Mouse (Mus musculus) erythroblast, adult 5-6 weeks (primary cell): Measurements from ENCODE around the gene Hist1h2bf. TPM values are rescaled to one million over a fixed set of nuclear protein-coding genes. Genes with fewer than 3 reads are reported as not detected.
A peak's percentile ranks its signal among the peaks of the same experiment; 100 is the strongest.
"Not testable (repeated sequence)": the region's sequence is repeated elsewhere in the genome, so short reads cannot be mapped to it uniquely, and the experiment has no call there.

ENCODE experiments used
- ATAC-seq: replicated peaks from 2 replicates; pipeline ENCODE4 v1.8.0; 2016; ENCODE audit warnings: moderate number of reproducible peaks, mild to moderate bottlenecking, moderate TSS enrichment, inconsistent platforms; ENCODE audit not compliant: poor library complexity, low FRiP score, severe bottlenecking
- total RNA-seq, 2 experiments: library from RNA; stranded (forward) in 1 of 2; stranded (reverse) in 1 of 2; fragments of 150-400 nt in 1 of 2; fragments of 200-764, 138-1000 nt in 1 of 2; gene quantifications; 2 replicates each; pipeline versions ENCODE4 v1.2.3 to v1.2.4; 2015 to 2017; ENCODE audit warnings: low replicate concordance in 2 of 2

The Hist1h2bf gene
- total RNA-seq, 2 experiments from 2014 or later = 222 to 407 TPM

DNA sequence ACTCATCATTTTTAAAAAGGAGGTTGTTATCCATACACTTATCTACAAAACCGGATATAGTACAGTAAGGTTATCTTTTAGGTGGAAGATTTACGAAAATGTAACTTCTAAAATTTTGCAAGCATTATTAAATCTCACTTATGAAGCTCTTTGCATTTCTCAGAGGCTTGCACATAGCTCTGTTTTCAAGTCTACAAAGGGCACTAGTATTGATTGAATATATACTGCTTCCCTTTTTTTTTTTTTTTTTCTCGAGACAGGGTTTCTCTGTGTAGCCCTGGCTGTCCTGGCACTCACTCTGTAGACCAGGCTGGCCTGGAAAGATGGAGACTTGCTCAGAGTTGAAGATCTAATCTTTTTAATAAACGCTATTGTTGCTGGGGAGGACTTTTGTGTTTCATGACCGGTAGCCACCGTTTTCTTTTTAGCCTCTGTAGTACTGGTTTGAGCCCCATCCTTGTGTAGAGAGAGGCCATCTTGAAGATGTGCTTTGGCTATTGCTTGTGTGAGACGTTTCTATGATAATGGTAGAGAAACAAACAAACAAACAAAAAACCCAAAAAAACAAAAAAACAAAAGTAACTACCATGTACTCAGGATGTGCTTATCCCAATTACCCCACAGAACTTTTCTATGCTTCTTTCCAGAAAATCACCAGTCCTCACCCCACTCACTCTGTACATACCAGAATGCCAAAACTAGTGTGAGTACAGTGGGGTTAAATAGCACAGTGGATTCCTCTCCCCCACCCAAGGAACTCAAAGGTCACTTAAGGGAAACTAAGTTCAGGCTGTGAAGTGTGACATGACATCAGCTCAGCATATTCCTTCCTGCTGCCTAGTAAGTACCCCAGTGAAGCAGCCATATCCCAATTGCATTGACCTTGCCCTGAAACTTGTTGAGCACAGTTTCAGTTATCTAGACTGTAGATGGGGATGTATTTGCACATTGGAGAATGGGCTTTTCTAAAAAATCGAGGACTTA lies 21.8 kb downstream of the Hist1h2bf start:
- no peak for ATAC-seq

DNA sequence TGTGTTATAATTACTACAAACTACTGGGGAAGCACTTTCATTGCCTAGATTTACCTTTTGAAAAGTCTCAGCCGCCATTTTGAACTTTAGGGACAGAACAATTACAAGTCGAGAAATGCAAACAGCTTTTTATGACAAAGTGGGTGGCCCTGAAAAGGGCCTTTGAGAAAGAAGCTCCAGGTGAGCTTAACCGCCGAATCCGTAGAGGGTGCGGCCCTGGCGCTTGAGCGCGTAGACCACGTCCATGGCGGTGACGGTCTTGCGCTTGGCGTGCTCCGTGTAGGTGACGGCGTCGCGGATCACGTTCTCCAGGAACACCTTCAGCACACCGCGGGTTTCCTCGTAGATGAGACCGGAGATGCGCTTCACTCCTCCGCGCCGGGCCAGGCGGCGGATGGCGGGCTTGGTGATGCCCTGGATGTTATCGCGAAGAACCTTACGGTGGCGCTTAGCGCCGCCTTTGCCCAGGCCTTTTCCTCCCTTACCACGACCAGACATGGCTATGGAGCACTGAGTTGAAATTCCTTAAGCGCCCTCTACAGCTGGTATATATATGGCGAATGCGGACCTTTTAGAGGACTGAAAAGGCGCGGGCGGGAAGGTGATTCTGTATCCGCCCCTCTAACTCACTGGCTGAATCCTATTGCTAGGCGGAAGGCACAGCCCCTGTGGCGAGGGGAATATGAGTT lies 22.7 kb downstream of the Hist1h2bf start, which contains the start of gene Hist1h4f:
TSS of gene Hist1h4f (minus strand) at position 503 of the 689 bp plus-strand sequence.
- ATAC-seq = peak; percentile 51

DNA sequence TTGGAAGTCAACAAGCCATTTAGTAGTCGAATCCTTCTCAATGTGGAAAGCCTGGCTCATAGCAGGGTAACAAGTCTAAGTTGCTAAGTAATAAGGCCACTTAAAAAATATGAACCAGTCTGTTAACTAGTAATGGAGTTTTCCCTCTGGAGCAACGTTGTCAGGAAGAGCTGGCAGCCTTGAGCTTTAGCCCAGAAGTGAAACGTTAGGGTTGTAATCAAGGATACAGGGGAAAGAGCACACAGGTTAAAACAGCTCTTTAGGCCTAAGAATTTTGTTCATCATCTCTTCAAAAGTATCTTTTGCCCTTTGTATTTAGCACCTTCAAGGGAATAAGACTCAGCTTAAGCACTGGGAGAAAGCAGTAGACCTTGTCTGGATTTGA lies 23.2 kb downstream of the Hist1h2bf start:
- ATAC-seq = peak; percentile 4; the same call in 1 of the 2 replicates

DNA sequence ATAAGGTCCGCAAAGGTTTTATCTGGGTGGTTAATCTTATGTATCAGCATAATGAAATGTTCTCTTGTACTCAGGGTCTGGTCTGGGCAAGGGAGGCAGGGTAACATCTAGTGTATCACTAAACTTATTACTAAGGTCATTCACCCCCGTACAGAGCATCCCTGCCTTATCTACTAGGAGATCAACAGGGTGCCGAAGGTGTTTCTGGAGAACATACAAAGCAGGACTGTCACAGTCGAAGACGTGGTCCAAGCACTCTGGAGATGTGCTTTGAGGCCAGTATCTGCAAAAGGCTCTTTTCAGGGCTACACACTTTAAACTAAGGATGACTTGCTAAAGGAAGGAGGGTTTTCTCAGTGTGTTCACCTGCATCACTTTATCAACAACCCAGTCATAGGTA lies 27.3 kb downstream of the Hist1h2bf start:
- no peak for ATAC-seq

DNA sequence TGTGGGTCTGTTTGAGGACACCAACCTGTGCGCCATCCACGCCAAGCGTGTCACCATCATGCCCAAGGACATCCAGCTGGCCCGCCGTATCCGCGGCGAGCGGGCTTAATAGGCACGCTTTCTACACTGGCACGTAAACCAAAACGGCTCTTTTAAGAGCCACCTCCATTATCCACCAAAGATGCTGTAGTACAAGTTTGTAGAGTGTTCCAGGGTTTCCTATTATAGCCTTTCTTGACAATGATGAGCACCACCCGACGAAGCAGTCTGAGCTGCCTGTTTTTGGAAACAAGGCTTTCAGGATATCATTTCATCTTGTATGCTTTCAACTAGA lies 29.2 kb downstream of the Hist1h2bf start:
- peak; percentile 38 for ATAC-seq

DNA sequence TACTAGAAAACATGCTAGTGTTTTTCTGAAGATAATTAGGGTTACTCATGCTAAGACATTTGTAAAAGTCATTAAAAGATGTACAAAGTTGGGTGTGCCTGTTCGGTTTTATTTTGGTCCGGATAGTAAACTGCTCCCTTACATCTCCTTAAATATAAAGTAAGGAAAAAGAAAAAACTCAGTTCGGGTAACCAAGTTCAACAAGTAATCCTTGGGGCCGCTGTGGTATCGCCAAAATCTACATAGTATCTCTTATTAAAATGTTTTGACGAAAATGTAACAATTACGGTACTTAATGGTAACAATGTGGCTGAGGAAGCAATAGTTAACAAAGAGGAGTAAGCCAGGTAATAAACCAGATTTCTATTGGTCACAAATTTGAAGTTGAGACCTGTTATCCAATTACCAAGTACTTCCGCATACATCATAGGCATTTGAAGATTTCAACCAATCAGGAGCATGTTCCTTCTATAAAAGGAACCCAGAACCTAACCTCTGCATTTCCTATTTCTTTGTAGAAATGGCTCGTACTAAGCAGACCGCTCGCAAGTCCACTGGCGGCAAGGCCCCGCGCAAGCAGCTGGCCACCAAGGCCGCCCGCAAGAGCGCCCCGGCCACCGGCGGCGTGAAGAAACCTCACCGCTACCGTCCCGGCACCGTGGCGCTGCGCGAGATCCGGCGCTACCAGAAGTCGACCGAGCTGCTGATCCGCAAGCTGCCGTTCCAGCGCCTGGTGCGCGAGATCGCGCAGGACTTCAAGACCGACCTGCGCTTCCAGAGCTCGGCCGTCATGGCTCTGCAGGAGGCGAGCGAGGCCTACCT lies 29.8 kb downstream of the Hist1h2bf start, which contains the start of gene Hist1h3f:
TSS of gene Hist1h3f (plus strand) at position 88 of the 822 bp plus-strand sequence.
- peak; percentile 82 for ATAC-seq

DNA sequence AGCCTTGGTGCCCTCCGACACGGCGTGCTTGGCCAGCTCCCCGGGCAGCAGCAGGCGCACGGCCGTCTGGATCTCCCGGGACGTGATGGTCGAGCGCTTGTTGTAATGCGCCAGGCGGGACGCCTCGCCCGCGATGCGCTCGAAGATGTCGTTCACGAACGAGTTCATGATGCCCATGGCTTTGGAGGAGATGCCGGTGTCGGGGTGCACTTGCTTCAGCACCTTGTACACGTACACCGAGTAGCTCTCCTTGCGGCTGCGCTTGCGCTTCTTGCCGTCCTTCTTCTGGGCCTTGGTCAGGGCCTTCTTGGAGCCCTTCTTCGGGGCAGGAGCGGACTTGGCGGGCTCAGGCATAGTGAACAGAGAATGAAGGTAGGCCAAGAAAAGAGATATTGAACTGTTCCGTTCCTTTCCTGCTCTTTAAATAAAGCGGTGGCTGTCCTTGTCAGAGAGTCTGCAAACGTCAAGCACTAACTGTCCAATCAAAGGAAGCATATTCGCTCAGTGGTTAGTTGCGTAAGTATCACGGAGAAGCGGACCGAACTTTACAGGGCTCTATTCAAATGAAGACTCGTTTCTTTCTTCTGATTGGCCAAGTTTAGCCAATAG lies 30.9 kb downstream of the Hist1h2bf start, which contains the start of gene Hist1h2bh:
TSS of gene Hist1h2bh (minus strand) at position 394 of the 609 bp plus-strand sequence.
- ATAC-seq = peak; percentile 90

DNA sequence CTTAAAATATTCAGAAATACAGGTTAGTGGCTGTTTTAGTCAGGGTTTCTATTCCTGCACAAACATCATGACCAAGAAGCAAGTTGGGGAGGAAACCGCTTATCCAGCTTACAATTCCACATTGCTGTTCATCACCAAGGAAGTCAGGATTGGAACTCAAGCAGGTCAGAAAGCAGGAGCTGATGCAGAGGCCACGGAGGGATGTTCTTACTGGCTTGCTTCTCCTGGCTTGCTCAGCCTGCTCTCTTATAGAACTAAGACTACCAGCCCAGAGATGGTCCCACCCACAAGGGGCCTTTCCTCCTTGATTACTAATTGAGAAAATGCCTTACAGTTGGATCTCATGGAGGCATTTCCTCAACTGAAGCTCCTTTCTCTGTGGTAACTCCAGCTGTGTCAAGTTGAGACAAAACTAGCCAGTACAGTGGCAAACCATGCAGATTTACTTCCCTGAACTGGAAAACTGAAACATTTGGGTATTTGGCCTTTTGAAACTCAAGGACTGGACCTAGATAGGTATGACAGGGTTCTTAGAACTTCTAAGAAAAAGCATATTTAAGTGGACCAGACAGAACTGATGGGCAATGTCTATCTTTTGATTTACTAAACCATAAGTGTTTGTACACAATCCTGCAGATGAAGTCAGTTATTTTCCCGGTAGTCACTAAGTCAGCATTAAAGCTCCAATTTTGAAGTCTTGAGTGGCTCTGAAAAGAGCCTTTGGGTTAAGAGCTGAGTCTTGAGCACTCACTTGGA lies 31.6 kb downstream of the Hist1h2bf start:
- ATAC-seq = not testable (repeated sequence)

DNA sequence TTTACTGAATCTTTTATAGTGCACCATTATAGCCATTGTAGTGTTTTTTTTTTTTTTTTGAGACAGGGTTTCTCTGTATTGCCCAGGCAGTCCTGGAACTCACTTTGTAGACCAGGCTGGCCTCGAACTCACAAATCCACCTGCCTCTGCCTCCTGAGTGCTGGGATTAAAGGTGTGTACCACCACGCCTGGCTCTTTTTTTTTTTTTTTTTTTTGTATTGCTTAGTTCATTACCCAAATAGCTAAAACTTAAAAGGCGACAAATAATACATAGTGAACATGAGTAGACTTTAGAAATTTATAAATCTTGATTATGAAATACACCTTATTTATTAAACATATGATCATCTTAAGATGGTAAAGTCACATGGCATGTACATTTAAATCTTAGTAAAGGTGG lies 32.5 kb downstream of the Hist1h2bf start:
- no peak for ATAC-seq

DNA sequence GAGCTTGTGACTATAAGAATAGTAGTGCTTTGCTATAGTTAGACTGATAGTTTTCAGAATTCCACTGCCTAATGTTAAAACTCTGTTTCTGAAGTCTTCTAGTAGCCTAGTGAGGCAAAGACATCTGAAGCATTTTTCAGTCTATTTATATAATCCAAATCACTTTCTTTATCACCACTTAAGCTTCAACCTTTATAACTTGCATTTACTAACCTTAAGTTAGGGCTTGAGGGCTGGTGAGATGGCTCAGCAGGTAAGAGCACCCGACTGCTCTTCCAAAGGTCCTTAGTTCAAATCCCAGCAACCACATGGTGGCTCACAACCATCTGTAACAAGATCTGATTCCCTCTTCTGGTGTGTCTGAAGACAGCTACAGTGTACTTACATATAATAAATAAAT lies 34.2 kb downstream of the Hist1h2bf start:
- ATAC-seq = not testable (repeated sequence)

DNA sequence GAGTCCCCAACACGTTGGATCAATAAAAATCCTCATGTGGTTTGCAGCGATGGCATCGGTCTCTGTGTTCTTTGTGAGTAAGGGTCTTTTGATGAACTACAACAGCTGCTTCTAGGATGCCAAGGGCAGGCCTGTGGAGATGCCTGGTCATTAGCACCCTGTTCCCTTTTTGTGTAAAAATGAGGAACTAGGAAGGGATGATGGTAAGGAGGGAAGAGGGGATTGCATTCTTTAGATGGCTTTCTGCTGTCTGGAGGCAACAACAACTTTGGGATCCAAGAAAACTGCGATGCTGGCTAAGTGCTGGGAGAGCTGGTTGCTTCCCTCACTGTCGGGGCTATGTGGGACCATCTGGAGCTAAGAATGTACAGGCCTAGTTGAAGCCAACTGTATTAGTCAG lies 35.7 kb downstream of the Hist1h2bf start:
- no peak for ATAC-seq

DNA sequence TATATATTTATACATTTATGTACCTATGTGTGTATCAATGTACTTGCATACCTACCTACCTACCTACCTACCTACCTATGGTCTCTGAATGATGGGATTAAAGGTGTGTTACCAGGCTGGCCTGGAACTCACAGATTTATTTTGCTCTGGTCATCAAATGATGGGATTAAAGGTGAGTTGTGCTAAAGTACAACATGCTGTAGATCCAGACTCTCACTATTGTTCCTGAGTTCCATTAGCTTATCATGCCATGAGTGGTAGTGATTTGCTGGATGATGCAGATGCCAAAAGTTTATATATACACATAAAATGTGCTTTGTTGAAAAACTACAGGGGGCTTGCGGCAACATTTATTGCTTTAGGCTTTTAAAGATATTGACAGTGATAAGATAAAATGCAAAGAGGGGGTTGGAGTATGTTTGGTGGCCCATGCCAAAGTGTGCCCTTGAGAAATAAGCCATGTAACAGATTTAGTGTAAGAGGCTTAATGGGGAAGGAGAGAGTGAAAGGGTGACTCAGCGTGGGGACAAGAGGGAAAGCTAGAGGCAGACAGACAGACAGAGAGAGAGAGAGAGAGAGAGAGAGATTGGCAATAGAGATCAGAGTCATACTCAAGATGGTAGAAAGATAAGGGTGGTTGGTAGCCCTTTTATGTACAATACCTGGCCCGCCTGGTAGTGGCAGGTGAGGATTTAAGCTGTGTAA lies 36.8 kb downstream of the Hist1h2bf start:
- no peak for ATAC-seq

DNA sequence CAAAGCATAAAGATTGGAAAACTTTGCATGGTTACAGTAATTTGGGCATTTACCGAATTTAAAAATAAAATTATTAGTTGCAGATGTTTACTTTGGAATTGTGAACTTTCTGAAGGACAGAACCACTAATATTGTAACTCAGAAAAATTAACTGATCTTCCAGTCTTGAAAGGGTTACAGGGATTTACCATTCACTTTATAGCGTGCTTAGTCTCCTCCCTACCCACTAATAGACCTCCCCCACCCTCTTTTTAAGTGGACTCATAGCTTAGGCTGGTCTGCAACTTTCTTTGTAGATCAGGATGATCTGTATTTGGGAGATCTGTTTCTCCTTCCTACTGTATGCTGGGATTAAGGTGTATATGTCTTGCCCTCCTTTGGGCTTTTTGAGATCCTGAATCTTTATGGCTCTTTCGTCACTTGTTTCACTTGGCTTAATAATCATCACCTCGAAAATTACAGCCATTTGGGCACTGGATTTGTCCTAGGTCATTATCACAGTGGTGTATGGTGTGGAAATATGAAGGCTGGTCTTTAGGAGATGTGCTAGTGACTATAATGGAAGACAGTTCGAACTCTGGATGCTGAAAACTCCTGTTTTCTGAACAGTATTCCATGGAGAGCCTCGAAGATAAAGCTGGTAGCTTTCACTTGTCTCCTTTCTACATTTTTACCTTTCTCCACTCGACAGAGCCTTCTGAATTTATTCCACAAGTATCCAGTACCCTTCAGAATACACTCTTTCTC lies 37.7 kb downstream of the Hist1h2bf start:
- ATAC-seq = no peak

DNA sequence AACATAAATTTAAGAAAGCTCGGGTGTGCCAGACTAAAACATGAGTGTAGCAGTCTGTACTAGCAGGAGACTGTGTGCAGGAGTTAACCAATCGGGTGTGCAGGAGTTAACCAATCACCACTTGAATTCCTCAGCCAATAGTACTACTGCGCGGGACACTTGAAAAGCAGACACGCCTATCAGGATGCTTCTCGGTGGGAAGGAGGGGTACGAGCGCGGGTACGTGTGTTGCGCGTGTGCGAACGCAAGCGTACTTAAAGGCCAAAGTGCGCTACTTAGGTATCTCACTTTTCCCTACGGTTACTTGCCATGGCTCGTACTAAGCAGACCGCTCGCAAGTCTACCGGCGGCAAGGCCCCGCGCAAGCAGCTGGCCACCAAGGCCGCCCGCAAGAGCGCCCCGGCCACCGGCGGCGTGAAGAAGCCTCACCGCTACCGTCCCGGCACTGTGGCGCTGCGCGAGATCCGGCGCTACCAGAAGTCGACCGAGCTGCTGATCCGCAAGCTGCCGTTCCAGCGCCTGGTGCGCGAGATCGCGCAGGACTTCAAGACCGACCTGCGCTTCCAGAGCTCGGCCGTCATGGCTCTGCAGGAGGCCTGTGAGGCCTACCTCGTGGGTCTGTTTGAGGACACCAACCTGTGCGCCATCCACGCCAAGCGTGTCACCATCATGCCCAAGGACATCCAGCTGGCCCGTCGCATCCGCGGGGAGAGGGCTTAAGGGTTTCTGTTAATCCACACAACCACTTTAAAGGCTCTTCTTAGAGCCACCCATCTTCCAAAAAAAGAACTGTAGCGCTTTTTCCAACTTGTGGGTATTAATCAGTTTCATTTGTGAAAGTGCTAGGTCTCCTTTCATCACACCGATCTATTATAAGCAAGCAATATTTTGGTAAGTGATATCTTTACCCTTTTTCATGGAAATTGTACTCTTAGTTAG lies 38.6 kb downstream of the Hist1h2bf start, which contains the start of gene Hist1h3g:
TSS of gene Hist1h3g (plus strand) at position 286 of the 939 bp plus-strand sequence.
- peak; percentile 69 for ATAC-seq

DNA sequence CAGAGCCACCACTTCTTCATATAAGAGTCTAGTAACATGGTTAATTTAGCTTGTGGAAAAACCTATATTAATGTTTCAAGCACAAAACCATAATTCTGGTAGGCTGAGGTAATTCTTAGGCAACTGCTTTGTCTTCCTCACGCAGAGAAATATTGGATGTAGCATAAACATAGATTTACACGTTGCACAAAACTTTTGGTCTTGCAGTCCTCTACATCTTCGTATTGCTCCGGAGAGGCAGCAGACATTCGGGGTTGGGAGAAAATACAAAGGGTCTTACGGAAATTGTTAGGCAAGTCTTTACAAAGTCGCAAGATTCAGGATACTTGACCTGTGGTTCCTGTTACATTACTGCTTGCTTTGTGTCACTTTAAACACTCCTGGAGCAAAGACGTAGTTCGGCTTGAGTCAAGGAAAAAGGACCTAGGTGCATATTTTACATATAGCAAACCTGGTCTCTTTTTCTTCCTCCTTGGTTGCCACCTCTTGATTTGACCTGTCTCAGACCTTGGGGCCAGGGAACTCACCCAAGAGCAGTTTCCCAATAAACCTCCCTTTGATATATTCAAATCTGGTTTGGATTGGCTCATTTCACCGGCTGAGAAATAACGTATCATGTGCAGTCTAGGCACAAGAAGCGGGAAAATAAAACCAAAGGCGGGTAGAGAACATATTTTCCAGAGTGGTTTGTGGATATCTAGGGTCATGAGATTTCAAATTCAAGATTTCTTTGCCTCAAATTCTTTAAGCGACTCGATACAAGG lies 39.4 kb downstream of the Hist1h2bf start:
- ATAC-seq = peak; percentile 37
